Mouse (Mus musculus) forebrain, embryonic 16.5 days (tissue): ENCODE data around the gene Kif3c. TPM values are rescaled to one million over a fixed set of nuclear protein-coding genes. Genes with fewer than 3 reads are reported as not detected.
A peak's percentile ranks its signal among the peaks of the same experiment; 100 is the strongest.

Source experiments
- ATAC-seq: fragments of 200-750 bp; cut with Nextera tagmentation; 2 replicates; pipeline ENCODE4 v1.8.0; 2017; ENCODE audit warnings: mild to moderate bottlenecking, moderate library complexity
- H3K27ac ChIP-seq: fragments of 300-500 bp; sonication (generic); 2 replicates; pipeline ENCODE4 v1.5.1; 2014; ENCODE audit warnings: low read length, control low read depth
- H3K27me3 ChIP-seq: fragments of 300-500 bp; sonication (generic); replicated peaks from 2 replicates; pipeline ENCODE4 v1.6.1; 2014; ENCODE audit warnings: low read length; ENCODE audit not compliant: control insufficient read depth, insufficient read depth
- H3K36me3 ChIP-seq: fragments of 300-500 bp; sonication (generic); 2 replicates; pipeline ENCODE4 v1.6.1; 2014; ENCODE audit not compliant: control insufficient read depth, insufficient read depth
- H3K4me1 ChIP-seq: fragments of 300-500 bp; sonication (generic); replicated peaks from 2 replicates; pipeline ENCODE4 v1.6.1; 2014; ENCODE audit warnings: low read length; ENCODE audit not compliant: control insufficient read depth, insufficient read depth
- H3K4me2 ChIP-seq: fragments of 300-500 bp; sonication (generic); 2 replicates; pipeline ENCODE4 v1.6.1; 2014; ENCODE audit warnings: mild to moderate bottlenecking, low read length, control low read depth
- H3K4me3 ChIP-seq: fragments of 300-500 bp; sonication (generic); replicated peaks from 2 replicates; pipeline ENCODE4 v1.5.1; 2014; ENCODE audit warnings: mild to moderate bottlenecking, low read length, control low read depth
- H3K9ac ChIP-seq: fragments of 300-500 bp; sonication (generic); replicated peaks from 2 replicates; pipeline ENCODE4 v1.6.1; 2014; ENCODE audit warnings: low read depth, low read length, control low read depth
- H3K9me3 ChIP-seq: fragments of 300-500 bp; sonication (generic); 2 replicates; pipeline ENCODE4 v1.6.1; 2016; ENCODE audit warnings: low read length; ENCODE audit not compliant: control insufficient read depth
- WGBS: fragments of 180-500 bp; shearing (Covaris S2); extraction: QIAGEN DNeasy Blood & Tissue Kit; methylation state at CpG from one replicate; pipeline ENCODE4 v1.1.7; 2014; 5-methylcytosine and 5-hydroxymethylcytosine counted together
- polyA plus RNA-seq: library from polyadenylated mRNA; unstranded; fragments of >200 nt; fragmentation: Nextera tagmentation; extraction: Ambion mirVana; gene quantifications from 2 replicates; pipeline ENCODE4 v1.2.1, GENCODE M21; 2015

Gene Kif3c
- polyA plus RNA-seq, 1 experiment from 2014 or later: 118 TPM

- H3K27me3 ChIP-seq: no peaks in the 10 kb centered on the region
- 47% methylated on average over 15 of the region's 15 CpGs for WGBS
- peak overlapping the region; percentile 97 for H3K27ac ChIP-seq
- peak overlapping the region; percentile 92 for H3K9ac ChIP-seq
- peak overlapping the region; percentile 99 for H3K4me3 ChIP-seq
- no peaks in the 10 kb centered on the region for H3K36me3 ChIP-seq
- ATAC-seq: peak; percentile 39
- H3K4me2 ChIP-seq: peak overlapping the region; percentile 59
- H3K9me3 ChIP-seq: no peaks in the 10 kb centered on the region
- peaks cover 16% of the 10 kb centered on the region for H3K4me1 ChIP-seq
Measured at GRCm38 (mm10) chr12:3425375-3426341, 60.7 kb downstream of the Kif3c start.

GRCm38 (mm10) chr12:3426530-3427034, 61.6 kb downstream of the Kif3c start, which contains the start of gene Asxl2:
Gene Asxl2, plus strand, starts transcription at chr12:3426857.
- Histone ChIP-seq H3K9ac (peak within 1 kb of the TSS; percentile 92), H3K4me2 (peak within 1 kb of the TSS; percentile 59), H3K9me3 (no peaks in the 10 kb centered on the region), H3K4me1 (peaks cover 16% of the 10 kb centered on the region), H3K4me3 (peak within 1 kb of the TSS; percentile 99), H3K27ac (peak within 1 kb of the TSS; percentile 97), H3K36me3 (no peaks in the 10 kb centered on the region), H3K27me3 (no peaks in the 10 kb centered on the region)
- WGBS: under 1% methylated on average over 53 of the region's 53 CpGs
- peak; percentile 94 for ATAC-seq

GRCm38 (mm10) chr12:3427067-3427889, 62.3 kb downstream of the Kif3c start:
- ATAC-seq: peak; percentile 52
- under 1% methylated on average over 65 of the region's 65 CpGs for WGBS

GRCm38 (mm10) chr12:3427891-3428775, 63.2 kb downstream of the Kif3c start:
- peaks cover 16% of the 10 kb centered on the region for H3K4me1 ChIP-seq
- no peaks in the 10 kb centered on the region for H3K27me3 ChIP-seq
- H3K4me3 ChIP-seq: peak overlapping the region; percentile 99
- no peak for ATAC-seq
- peak overlapping the region; percentile 59 for H3K4me2 ChIP-seq
- H3K9ac ChIP-seq: no peak overlapping the region
- no peaks in the 10 kb centered on the region for H3K36me3 ChIP-seq
- H3K27ac ChIP-seq: no peak overlapping the region; the same call in 1 of the 2 replicates
- WGBS: 71% methylated on average over 11 of the region's 11 CpGs
- no peaks in the 10 kb centered on the region for H3K9me3 ChIP-seq

More at GRCm38 (mm10) chr12:3427067-3427889, 62.3 kb downstream of the Kif3c start:
- Histone ChIP-seq H3K9ac (peak overlapping the region; percentile 92), H3K27ac (peak overlapping the region; percentile 97), H3K4me2 (peak overlapping the region; percentile 59), H3K27me3 (no peaks in the 10 kb centered on the region), H3K9me3 (no peaks in the 10 kb centered on the region), H3K4me3 (peak overlapping the region; percentile 99), H3K4me1 (peaks cover 16% of the 10 kb centered on the region), H3K36me3 (no peaks in the 10 kb centered on the region)

- WGBS: 88% methylated on average over 2 of the region's 2 CpGs
Measured at GRCm38 (mm10) chr12:3429681-3430442, 64.9 kb downstream of the Kif3c start.

GRCm38 (mm10) chr12:3430443-3430753, 65.5 kb downstream of the Kif3c start:
- H3K4me3 ChIP-seq: no peak overlapping the region
- H3K9ac ChIP-seq: no peak overlapping the region
- no peak overlapping the region for H3K4me2 ChIP-seq
- peaks cover 11% of the 10 kb centered on the region for H3K4me1 ChIP-seq
- no peak for ATAC-seq
- H3K9me3 ChIP-seq: no peaks in the 10 kb centered on the region
- no peaks in the 10 kb centered on the region for H3K27me3 ChIP-seq
- no peaks in the 10 kb centered on the region for H3K36me3 ChIP-seq
- H3K27ac ChIP-seq: no peak overlapping the region

More at GRCm38 (mm10) chr12:3429681-3430442, 64.9 kb downstream of the Kif3c start:
- Histone ChIP-seq H3K9me3 (no peaks in the 10 kb centered on the region), H3K9ac (no peak overlapping the region), H3K4me1 (peaks cover 14% of the 10 kb centered on the region), H3K4me3 (no peak overlapping the region), H3K27ac (no peak overlapping the region), H3K4me2 (no peak overlapping the region), H3K27me3 (no peaks in the 10 kb centered on the region), H3K36me3 (no peaks in the 10 kb centered on the region)
- ATAC-seq: no peak

GRCm38 (mm10) chr12:3430985-3431384, 66.1 kb downstream of the Kif3c start:
- Histone ChIP-seq H3K4me1 (peaks cover 8% of the 10 kb centered on the region), H3K36me3 (no peaks in the 10 kb centered on the region), H3K4me2 (no peak overlapping the region), H3K9ac (no peak overlapping the region), H3K27me3 (no peaks in the 10 kb centered on the region), H3K27ac (no peak overlapping the region), H3K9me3 (no peaks in the 10 kb centered on the region), H3K4me3 (no peak overlapping the region)
- ATAC-seq: no peak

GRCm38 (mm10) chr12:3433736-3434135, 68.8 kb downstream of the Kif3c start:
- H3K27me3 ChIP-seq: no peaks in the 10 kb centered on the region
- 59% methylated on average over 1 of the region's 1 CpGs for WGBS
- no peak overlapping the region for H3K4me2 ChIP-seq
- H3K4me1 ChIP-seq: peaks cover 2% of the 10 kb centered on the region
- H3K27ac ChIP-seq: no peak overlapping the region
- H3K9me3 ChIP-seq: no peaks in the 10 kb centered on the region
- no peak overlapping the region for H3K9ac ChIP-seq
- ATAC-seq: no peak
- H3K4me3 ChIP-seq: no peak overlapping the region
- no peaks in the 10 kb centered on the region for H3K36me3 ChIP-seq
